Mouse (Mus musculus) ES-Bruce4 (cell line): ENCODE measurements around the gene Cpsf4l. TPM values are rescaled to one million over a fixed set of nuclear protein-coding genes. Genes with fewer than 3 reads are reported as not detected.

Source experiments
- H3K27ac ChIP-seq: 2 replicates; pipeline ENCODE4 v1.5.1; 2012; ENCODE audit warnings: low read length, inconsistent platforms; ENCODE audit not compliant: insufficient read depth
- H3K27me3 ChIP-seq: 2 replicates; pipeline ENCODE4 v1.6.1; 2012; ENCODE audit warnings: mild to moderate bottlenecking, low read length, inconsistent platforms; ENCODE audit not compliant: control insufficient read depth, poor library complexity, insufficient read depth, severe bottlenecking
- H3K36me3 ChIP-seq: 2 replicates; pipeline ENCODE4 v1.6.1; 2012; ENCODE audit warnings: inconsistent platforms, mild to moderate bottlenecking, low read length, moderate library complexity; ENCODE audit not compliant: control insufficient read depth, poor library complexity, insufficient read depth, severe bottlenecking
- H3K4me1 ChIP-seq: one replicate; pipeline ENCODE4 v1.8.1; 2011; ENCODE audit warnings: low read length; ENCODE audit not compliant: control insufficient read depth, insufficient read depth
- H3K4me3 ChIP-seq: 2 replicates; pipeline ENCODE4 v1.5.1; 2011; ENCODE audit warnings: low read depth, mild to moderate bottlenecking, low read length
- H3K9ac ChIP-seq: 2 replicates; pipeline ENCODE4 v1.6.1; 2012; ENCODE audit warnings: low read depth, mild to moderate bottlenecking, inconsistent platforms; ENCODE audit not compliant: poor library complexity, severe bottlenecking
- H3K9me3 ChIP-seq: replicated peaks from 2 replicates; pipeline ENCODE4 v1.6.1; 2012; ENCODE audit warnings: mild to moderate bottlenecking, low read length, inconsistent platforms; ENCODE audit not compliant: control insufficient read depth, poor library complexity, insufficient read depth, severe bottlenecking
- CTCF ChIP-seq: IDR thresholded peaks from one replicate; pipeline ENCODE4 v1.8.1; 2011; ENCODE audit warnings: low read depth, low read length
- EP300 ChIP-seq: IDR thresholded peaks from 2 replicates; pipeline ENCODE4 v1.6.1; 2011; ENCODE audit warnings: low read depth, low read length; ENCODE audit not compliant: insufficient read depth
- POLR2A ChIP-seq: IDR thresholded peaks from one replicate; pipeline ENCODE4 v1.8.1; 2011; ENCODE audit warnings: low read length; ENCODE audit not compliant: insufficient read depth
- polyA plus RNA-seq: library from polyadenylated mRNA; stranded (reverse); fragments of >200 nt; gene quantifications from 2 replicates; pipeline ENCODE4 v1.2.4, GENCODE M21; 2011; ENCODE audit warnings: low read depth; ENCODE audit not compliant: missing spikeins, insufficient read depth, insufficient read length

The Cpsf4l gene
- polyA plus RNA-seq, 1 experiment: 18.0 TPM

- TF ChIP-seq POLR2A (no peak), CTCF (no peak), EP300 (no peak)
- peak overlapping the region; percentile 87 for H3K27ac ChIP-seq
- peaks cover 9% of the 10 kb centered on the region for H3K4me1 ChIP-seq
- H3K9me3 ChIP-seq: no peaks in the 10 kb centered on the region
- no peaks in the 10 kb centered on the region for H3K27me3 ChIP-seq
- H3K9ac ChIP-seq: peak overlapping the region; percentile 77
- no peaks in the 10 kb centered on the region for H3K36me3 ChIP-seq
- peak overlapping the region; percentile 68 for H3K4me3 ChIP-seq
Measured at GRCm38 (mm10) chr11:113752158-113752661, 42.4 kb upstream of the Cpsf4l start.

- H3K9me3 ChIP-seq: no peaks in the 10 kb centered on the region
- peak within 1 kb of the TSS; percentile 77 for H3K9ac ChIP-seq
- H3K27ac ChIP-seq: peak within 1 kb of the TSS; percentile 87
- H3K4me3 ChIP-seq: peak within 1 kb of the TSS; percentile 91
- no peaks in the 10 kb centered on the region for H3K36me3 ChIP-seq
- TF ChIP-seq EP300 (no peak), POLR2A (peak; percentile 65), CTCF (no peak)
- no peaks in the 10 kb centered on the region for H3K27me3 ChIP-seq
- H3K4me1 ChIP-seq: peaks cover 11% of the 10 kb centered on the region
Measured at GRCm38 (mm10) chr11:113751484-113752084, 41.8 kb upstream of the Cpsf4l start, which contains the start of gene Cdc42ep4. TSS of gene Cdc42ep4 (minus strand) at chr11:113751881.

GRCm38 (mm10) chr11:113750571-113751483 is 41.0 kb upstream of the Cpsf4l start:
- Histone ChIP-seq H3K27me3 (no peaks in the 10 kb centered on the region), H3K9ac (peak overlapping the region; percentile 77), H3K4me1 (peaks cover 11% of the 10 kb centered on the region), H3K9me3 (no peaks in the 10 kb centered on the region), H3K36me3 (no peaks in the 10 kb centered on the region; the same call in 1 of the 2 replicates), H3K4me3 (peak overlapping the region; percentile 91), H3K27ac (peak overlapping the region; percentile 21)
- TF ChIP-seq CTCF: peak; percentile 55
- TF ChIP-seq EP300: no peak

DNA sequence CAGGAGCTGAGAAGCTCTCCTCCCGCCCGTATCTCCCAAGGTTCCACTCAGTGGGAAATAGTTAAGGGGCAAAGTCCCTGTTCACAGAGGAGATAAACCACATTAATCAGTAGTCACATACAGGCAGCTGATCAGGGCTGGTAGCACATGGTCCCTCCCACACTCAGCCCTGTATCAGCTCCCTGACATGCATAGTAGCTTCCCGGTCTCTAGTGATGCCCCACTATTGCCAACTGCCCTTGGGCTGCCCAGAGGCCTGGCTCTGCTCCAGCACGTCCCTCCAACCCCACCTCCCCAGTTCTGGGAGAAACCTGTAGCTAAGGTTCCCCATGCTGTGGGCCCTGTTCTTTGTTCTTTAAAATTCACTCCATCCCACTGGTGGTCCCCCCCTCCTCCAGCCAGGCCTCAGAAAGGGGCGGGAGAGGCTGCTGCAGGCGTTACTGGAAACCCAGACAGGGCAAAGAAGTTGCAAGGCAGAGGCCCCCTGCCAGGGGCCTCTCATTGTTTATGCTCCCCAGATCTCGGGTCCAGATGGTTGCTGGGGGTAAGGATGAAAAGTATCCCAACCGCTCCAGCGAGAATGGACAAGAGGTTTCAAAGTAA is 40.0 kb upstream of the Cpsf4l start:
- Histone ChIP-seq H3K27ac (0 out of 2 replicates have a peak overlapping the region, but pooled peaks have one; percentile 1), H3K9me3 (no peaks in the 10 kb centered on the region), H3K36me3 (no peaks in the 10 kb centered on the region; the same call in 1 of the 2 replicates), H3K9ac (peak overlapping the region; percentile 77), H3K4me3 (peak overlapping the region; percentile 91), H3K4me1 (peaks cover 11% of the 10 kb centered on the region), H3K27me3 (no peaks in the 10 kb centered on the region)
- TF ChIP-seq CTCF (no peak), POLR2A (no peak), EP300 (peak; percentile 64; the same call in 1 of the 2 replicates)

DNA sequence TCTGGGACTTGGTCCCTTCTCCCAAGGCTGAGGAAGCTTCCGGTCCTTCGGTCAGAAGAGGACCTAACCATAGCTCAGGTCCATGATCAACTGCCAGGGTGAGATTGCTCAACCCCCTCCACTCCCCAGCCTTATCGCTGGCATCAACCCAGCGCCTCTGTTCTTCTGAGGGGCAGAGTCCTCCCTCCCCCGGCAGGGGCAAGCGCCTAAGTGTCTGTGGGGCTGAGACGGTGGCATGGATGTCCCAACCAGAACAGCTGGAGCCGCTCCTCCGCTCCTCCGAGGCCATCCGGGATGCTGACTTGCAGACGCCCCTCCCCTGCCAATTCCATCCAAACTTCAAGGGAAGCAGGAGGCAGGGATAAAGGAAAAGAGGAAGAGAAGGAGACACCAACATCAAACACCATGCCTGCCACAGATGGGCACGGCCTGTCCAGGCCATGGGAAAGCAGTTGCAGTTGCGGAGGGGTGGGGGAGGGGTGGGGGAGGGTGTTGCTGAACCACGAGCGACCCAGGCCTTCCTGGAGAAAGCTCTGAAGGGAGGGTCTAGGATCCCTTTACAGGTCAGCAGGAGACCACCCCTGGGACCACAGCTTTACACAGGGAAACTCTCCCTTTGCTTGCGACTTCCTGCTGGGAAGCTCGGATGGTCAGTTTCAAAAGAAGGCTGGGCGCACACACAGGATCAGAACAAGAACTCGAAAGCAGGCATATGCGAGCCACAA is 39.1 kb upstream of the Cpsf4l start:
- H3K4me1 ChIP-seq: peaks cover 11% of the 10 kb centered on the region
- TF ChIP-seq CTCF (no peak), POLR2A (no peak), EP300 (no peak)
- no peaks in the 10 kb centered on the region for H3K9me3 ChIP-seq
- peak overlapping the region; percentile 77 for H3K9ac ChIP-seq
- no peaks in the 10 kb centered on the region; the same call in none of the 2 replicates for H3K36me3 ChIP-seq
- no peak overlapping the region for H3K27ac ChIP-seq
- H3K27me3 ChIP-seq: no peaks in the 10 kb centered on the region
- H3K4me3 ChIP-seq: peak overlapping the region; percentile 91
